Mouse (Mus musculus): ENCODE data around the gene Golga3. TPM values are rescaled to one million over a fixed set of nuclear protein-coding genes. Genes with fewer than 3 reads are reported as not detected.

The Golga3 gene
- total and polyA plus RNA-seq, 2 experiments from 2014 or later, result 20.1 to 23.4 TPM

GRCm38 (mm10) chr5:110225056-110225455, 48.6 kb downstream of the Golga3 start:
- no peak for TF ChIP-seq CTCF (IDR thresholded peaks at IDR 0.05)

DNA sequence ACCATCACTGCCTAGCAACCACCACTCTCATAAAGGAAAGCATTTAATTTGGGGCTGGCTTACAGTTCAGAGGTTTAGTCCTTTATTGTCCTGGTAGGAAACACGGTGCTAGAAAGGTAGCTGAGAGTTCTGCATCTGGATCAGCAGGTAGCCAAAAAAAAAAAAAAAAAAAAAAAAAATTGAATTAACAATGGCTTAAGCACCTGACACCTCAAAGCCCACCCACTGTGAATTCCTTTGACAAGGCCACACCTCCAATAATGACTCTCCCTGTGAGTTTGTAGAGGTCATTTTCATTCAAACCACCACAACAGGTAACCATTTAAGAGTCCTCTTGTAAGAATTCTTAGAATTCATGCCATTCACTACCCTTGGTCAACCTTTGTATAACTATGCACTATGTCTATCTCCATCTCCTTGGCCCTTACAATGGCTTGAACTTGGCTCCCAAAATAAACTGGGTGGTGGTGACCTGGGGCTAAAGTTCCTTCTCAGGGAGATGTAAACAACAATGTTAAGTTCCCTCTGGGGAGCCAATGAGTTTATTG, 50.9 kb downstream of the Golga3 start:
- Histone ChIP-seq H3K9ac (replicated peaks; ENCODE audit: low read length, poor library complexity, severe bottlenecking) (no peak overlapping the region), H3K36me3 (ENCODE audit: insufficient read depth, low read length) (peaks cover 18% of the 10 kb centered on the region), H3K4me2 (ENCODE audit: low read depth, low read length, poor library complexity, severe bottlenecking) (no peak overlapping the region), H3K4me3 (ENCODE audit: low read depth, low read length) (no peak overlapping the region), H3K27me3 (ENCODE audit: insufficient read depth, low read length) (no peaks in the 10 kb centered on the region), H3K9me3 (ENCODE audit: low read length) (no peaks in the 10 kb centered on the region), H3K27ac (ENCODE audit: low read depth, low read length) (no peak overlapping the region), H3K4me1 (ENCODE audit: insufficient read depth, low read length) (peaks cover 7% of the 10 kb centered on the region; the same call in 1 of the 2 replicates)
- TF ChIP-seq CTCF (IDR thresholded peaks at IDR 0.05), result no peak
- no peak for DNase-seq (ENCODE audit: low spot score)
- no peak for ATAC-seq (ENCODE audit: low FRiP score)
- WGBS, result 48% methylated on average over 1 of the region's 1 CpGs

More at GRCm38 (mm10) chr5:110225056-110225455, 48.6 kb downstream of the Golga3 start:
- H3K27me3 ChIP-seq (ENCODE audit: insufficient read depth, low read length), result no peaks in the 10 kb centered on the region
- no peak overlapping the region for H3K9ac ChIP-seq (replicated peaks; ENCODE audit: low read length, poor library complexity, severe bottlenecking)
- H3K4me1 ChIP-seq (ENCODE audit: insufficient read depth, low read length), result peaks cover 1% of the 10 kb centered on the region; the same call in 1 of the 2 replicates
- peaks cover 38% of the 10 kb centered on the region for H3K36me3 ChIP-seq (ENCODE audit: insufficient read depth, low read length)
- H3K27ac ChIP-seq (ENCODE audit: low read depth, low read length), result no peak overlapping the region
- ATAC-seq (ENCODE audit: low FRiP score), result no peak
- DNase-seq (ENCODE audit: low spot score), result no peak
- H3K9me3 ChIP-seq (ENCODE audit: low read length), result no peaks in the 10 kb centered on the region
- H3K4me2 ChIP-seq (ENCODE audit: low read depth, low read length, poor library complexity, severe bottlenecking), result no peak overlapping the region
- WGBS, result 89% methylated on average over 3 of the region's 3 CpGs
- no peak overlapping the region for H3K4me3 ChIP-seq (ENCODE audit: low read depth, low read length)

DNA sequence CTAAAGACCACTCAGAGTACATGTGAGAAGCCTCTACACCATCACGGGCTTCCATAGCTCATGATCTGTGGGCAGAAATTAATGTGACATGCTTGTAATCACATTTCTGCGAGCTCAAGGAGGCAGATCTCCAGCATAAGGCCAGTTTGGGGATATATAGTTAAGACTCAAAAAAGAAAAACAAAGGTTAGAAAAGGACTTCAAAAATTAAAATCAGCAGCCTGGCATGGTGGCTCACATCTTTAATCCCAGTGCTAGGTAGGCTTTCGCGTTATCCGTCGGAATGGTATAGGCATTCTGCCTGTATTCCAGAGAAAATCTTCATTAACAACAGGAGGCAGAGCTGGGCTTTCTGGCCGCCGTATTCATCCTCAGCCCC, 53.9 kb downstream of the Golga3 start:
- no peak; the same call in 1 of the 2 replicates for TF ChIP-seq CTCF (IDR thresholded peaks at IDR 0.05)
- no peak for ATAC-seq (ENCODE audit: low FRiP score)

GRCm38 (mm10) chr5:110230780-110231461, 54.4 kb downstream of the Golga3 start, which contains the start of gene Ankle2:
Gene Ankle2 (plus strand): TSS chr5:110231004.
- 0% methylated on average over 55 of the region's 81 CpGs for whole genome bisulfite sequencing
- H3K36me3 ChIP-seq (ENCODE audit: insufficient read depth, low read length), result peaks cover 8% of the 10 kb centered on the region
- H3K4me3 ChIP-seq (ENCODE audit: low read depth, low read length), result peak within 1 kb of the TSS; percentile 97
- peak within 1 kb of the TSS; percentile 92 for H3K27ac ChIP-seq (ENCODE audit: low read depth, low read length)
- DNase-seq (ENCODE audit: low spot score) (peak; percentile 93), ATAC-seq (ENCODE audit: low FRiP score) (peak; percentile 96)
- peak within 1 kb of the TSS; percentile 71 for H3K4me2 ChIP-seq (ENCODE audit: low read depth, low read length, poor library complexity, severe bottlenecking)
- H3K27me3 ChIP-seq (ENCODE audit: insufficient read depth, low read length), result no peaks in the 10 kb centered on the region
- H3K4me1 ChIP-seq (ENCODE audit: insufficient read depth, low read length), result peaks cover 10% of the 10 kb centered on the region; the same call in 1 of the 2 replicates
- TF ChIP-seq CTCF (IDR thresholded peaks at IDR 0.05), result no peak
- H3K9me3 ChIP-seq (ENCODE audit: low read length), result no peaks in the 10 kb centered on the region
- H3K9ac ChIP-seq (replicated peaks; ENCODE audit: low read length, poor library complexity, severe bottlenecking), result peak within 1 kb of the TSS; percentile 94

More for the DNA sequence above, 53.9 kb downstream of the Golga3 start:
- Histone ChIP-seq H3K36me3 (ENCODE audit: insufficient read depth, low read length) (peaks cover 8% of the 10 kb centered on the region), H3K27me3 (ENCODE audit: insufficient read depth, low read length) (no peaks in the 10 kb centered on the region), H3K4me1 (ENCODE audit: insufficient read depth, low read length) (peaks cover 10% of the 10 kb centered on the region; the same call in 1 of the 2 replicates), H3K4me3 (ENCODE audit: low read depth, low read length) (peak overlapping the region; percentile 97), H3K4me2 (ENCODE audit: low read depth, low read length, poor library complexity, severe bottlenecking) (peak overlapping the region; percentile 71), H3K9ac (replicated peaks; ENCODE audit: low read length, poor library complexity, severe bottlenecking) (peak overlapping the region; percentile 94), H3K9me3 (ENCODE audit: low read length) (no peaks in the 10 kb centered on the region), H3K27ac (ENCODE audit: low read depth, low read length) (peak overlapping the region; percentile 92)
- WGBS, result 4% methylated on average over 8 of the region's 8 CpGs
- no peak for DNase-seq (ENCODE audit: low spot score)

DNA sequence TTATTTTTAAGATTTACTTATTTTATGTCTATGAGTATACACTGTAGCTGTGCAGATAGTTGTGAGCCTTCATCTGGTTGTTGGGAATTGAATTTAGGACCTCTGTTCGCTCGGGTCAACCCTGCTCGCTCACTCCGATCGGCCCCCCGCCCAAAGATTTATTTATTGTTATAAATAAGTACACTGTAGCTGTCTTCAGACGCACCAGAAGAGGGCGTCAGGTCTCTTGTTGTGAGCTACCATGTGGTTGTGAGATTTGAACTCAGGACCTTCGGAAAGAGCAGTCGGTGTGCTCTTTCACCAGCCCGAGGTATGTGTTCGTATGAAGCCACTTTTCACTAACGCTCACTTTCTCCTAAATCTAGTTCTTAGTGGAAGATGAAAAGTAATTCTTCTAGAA, 55.1 kb downstream of the Golga3 start:
- Histone ChIP-seq H3K4me3 (ENCODE audit: low read depth, low read length) (peak overlapping the region; percentile 97), H3K36me3 (ENCODE audit: insufficient read depth, low read length) (peaks cover 10% of the 10 kb centered on the region), H3K9ac (replicated peaks; ENCODE audit: low read length, poor library complexity, severe bottlenecking) (peak overlapping the region; percentile 94; the same call in 1 of the 2 replicates), H3K27me3 (ENCODE audit: insufficient read depth, low read length) (no peaks in the 10 kb centered on the region), H3K9me3 (ENCODE audit: low read length) (no peaks in the 10 kb centered on the region), H3K4me1 (ENCODE audit: insufficient read depth, low read length) (peaks cover 10% of the 10 kb centered on the region; the same call in 1 of the 2 replicates), H3K4me2 (ENCODE audit: low read depth, low read length, poor library complexity, severe bottlenecking) (peak overlapping the region; percentile 71), H3K27ac (ENCODE audit: low read depth, low read length) (no peak overlapping the region)
- peak; percentile 17; the same call in 1 of the 2 replicates for TF ChIP-seq CTCF (IDR thresholded peaks at IDR 0.05)
- ATAC-seq (ENCODE audit: low FRiP score) (no peak), DNase-seq (ENCODE audit: low spot score) (no peak)
- WGBS, result 48% methylated on average over 13 of the region's 13 CpGs

- peak overlapping the region; percentile 97; the same call in 1 of the 2 replicates for H3K4me3 ChIP-seq (ENCODE audit: low read depth, low read length)
- WGBS, result 86% methylated on average over 6 of the region's 6 CpGs
- peaks cover 10% of the 10 kb centered on the region; the same call in 1 of the 2 replicates for H3K4me1 ChIP-seq (ENCODE audit: insufficient read depth, low read length)
- peaks cover 14% of the 10 kb centered on the region for H3K36me3 ChIP-seq (ENCODE audit: insufficient read depth, low read length)
- no peaks in the 10 kb centered on the region for H3K9me3 ChIP-seq (ENCODE audit: low read length)
- DNase-seq (ENCODE audit: low spot score) (no peak), ATAC-seq (ENCODE audit: low FRiP score) (no peak)
- H3K27me3 ChIP-seq (ENCODE audit: insufficient read depth, low read length), result no peaks in the 10 kb centered on the region
- peak overlapping the region; percentile 71 for H3K4me2 ChIP-seq (ENCODE audit: low read depth, low read length, poor library complexity, severe bottlenecking)
- no peak overlapping the region for H3K9ac ChIP-seq (replicated peaks; ENCODE audit: low read length, poor library complexity, severe bottlenecking)
- H3K27ac ChIP-seq (ENCODE audit: low read depth, low read length), result no peak overlapping the region
- TF ChIP-seq CTCF (IDR thresholded peaks at IDR 0.05), result no peak
Measured at GRCm38 (mm10) chr5:110232346-110232745, 55.8 kb downstream of the Golga3 start.
